Mouse (Mus musculus): ENCODE measurements at regions not wholly inside any gene's neighbourhood (a gene's known extent, or its start where the extent isn't known, plus 50 kb on each side); places are given as distances from the start of the nearest gene placed in this dataset.

GRCm38 (mm10) chr1:92365366-92366075 is 108.1 kb downstream of the Ndufa10 start:
- WGBS: 84% methylated on average over 4 of the region's 4 CpGs
- H3K4me2 ChIP-seq: no peak overlapping the region
- H3K9ac ChIP-seq: no peak overlapping the region

GRCm38 (mm10) chr1:92361677-92362076 is 112.0 kb downstream of the Ndufa10 start:
- 84% methylated on average over 7 of the region's 7 CpGs for WGBS
- no peaks in the 10 kb centered on the region for H3K4me1 ChIP-seq
- no peak overlapping the region for H3K27ac ChIP-seq
- no peak overlapping the region for H3K4me2 ChIP-seq
- H3K27me3 ChIP-seq (replicated peaks): no peaks in the 10 kb centered on the region
- H3K4me3 ChIP-seq (replicated peaks): no peak overlapping the region
- H3K9ac ChIP-seq: no peak overlapping the region
- H3K9me3 ChIP-seq: no peaks in the 10 kb centered on the region
- no peak for ATAC-seq (ENCODE audit: insufficient read depth, low FRiP score, low read depth)
- no peaks in the 10 kb centered on the region for H3K36me3 ChIP-seq

More at GRCm38 (mm10) chr1:92365366-92366075, 108.1 kb downstream of the Ndufa10 start:
- Histone ChIP-seq H3K27ac (no peak overlapping the region), H3K9me3 (no peaks in the 10 kb centered on the region), H3K4me1 (no peaks in the 10 kb centered on the region), H3K36me3 (no peaks in the 10 kb centered on the region), H3K27me3 (replicated peaks) (no peaks in the 10 kb centered on the region), H3K4me3 (replicated peaks) (no peak overlapping the region)
- ATAC-seq (ENCODE audit: insufficient read depth, low FRiP score, low read depth): no peak

DNA sequence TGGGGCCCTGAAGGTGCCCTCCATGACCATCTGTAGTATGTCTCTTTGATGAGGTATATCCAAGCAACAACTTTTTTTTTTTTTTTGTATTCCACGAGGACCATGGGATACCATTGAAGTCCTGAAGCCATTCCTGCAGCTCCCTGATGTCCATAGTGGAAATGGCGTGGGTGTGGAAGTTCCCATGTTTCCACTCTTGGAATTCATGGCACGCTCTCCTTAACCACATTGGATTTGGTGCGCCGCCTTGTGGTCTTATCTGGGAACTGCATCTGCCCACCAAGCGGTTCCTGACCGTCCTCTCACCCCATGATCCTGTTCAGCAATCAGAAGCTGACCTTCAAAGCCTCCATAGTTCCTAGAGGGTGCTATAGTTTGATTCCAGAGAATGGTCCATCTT is 113.4 kb downstream of the Ndufa10 start:
- Histone ChIP-seq H3K27me3 (replicated peaks) (no peaks in the 10 kb centered on the region), H3K27ac (no peak overlapping the region)

DNA sequence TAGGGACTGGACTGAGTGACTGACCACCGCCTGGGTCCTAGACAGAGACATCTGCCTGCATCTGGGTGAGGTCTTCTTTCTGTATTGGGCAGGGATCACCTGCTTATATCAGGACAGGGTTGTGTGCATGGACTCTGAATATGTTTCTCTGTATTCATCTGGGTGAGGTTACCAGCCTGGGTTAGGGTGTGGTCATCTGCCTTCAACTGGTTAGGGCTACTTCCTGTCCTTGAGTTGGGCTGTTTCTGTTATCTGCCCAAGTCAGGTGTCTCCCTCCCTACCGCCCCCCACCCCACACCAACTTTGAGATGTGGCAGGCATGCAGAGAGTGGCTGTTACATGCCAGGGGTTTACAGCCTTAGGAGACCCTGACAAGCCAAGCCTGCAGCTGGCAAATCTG is 114.2 kb downstream of the Ndufa10 start:
- Histone ChIP-seq H3K27me3 (replicated peaks) (no peaks in the 10 kb centered on the region), H3K4me1 (no peaks in the 10 kb centered on the region), H3K4me3 (replicated peaks) (no peak overlapping the region), H3K4me2 (no peak overlapping the region), H3K36me3 (no peaks in the 10 kb centered on the region), H3K9ac (no peak overlapping the region), H3K9me3 (no peaks in the 10 kb centered on the region), H3K27ac (no peak overlapping the region)
- 81% methylated on average over 2 of the region's 2 CpGs for WGBS
- ATAC-seq (ENCODE audit: insufficient read depth, low FRiP score, low read depth): no peak

More for the DNA sequence above, 113.4 kb downstream of the Ndufa10 start:
- no peak overlapping the region for H3K4me3 ChIP-seq (replicated peaks)
- no peaks in the 10 kb centered on the region for H3K9me3 ChIP-seq
- no peak for ATAC-seq (ENCODE audit: insufficient read depth, low FRiP score, low read depth)
- H3K36me3 ChIP-seq: no peaks in the 10 kb centered on the region
- H3K4me2 ChIP-seq: no peak overlapping the region
- whole genome bisulfite sequencing: 19% methylated on average over 7 of the region's 7 CpGs
- no peaks in the 10 kb centered on the region for H3K4me1 ChIP-seq
- H3K9ac ChIP-seq: no peak overlapping the region

DNA sequence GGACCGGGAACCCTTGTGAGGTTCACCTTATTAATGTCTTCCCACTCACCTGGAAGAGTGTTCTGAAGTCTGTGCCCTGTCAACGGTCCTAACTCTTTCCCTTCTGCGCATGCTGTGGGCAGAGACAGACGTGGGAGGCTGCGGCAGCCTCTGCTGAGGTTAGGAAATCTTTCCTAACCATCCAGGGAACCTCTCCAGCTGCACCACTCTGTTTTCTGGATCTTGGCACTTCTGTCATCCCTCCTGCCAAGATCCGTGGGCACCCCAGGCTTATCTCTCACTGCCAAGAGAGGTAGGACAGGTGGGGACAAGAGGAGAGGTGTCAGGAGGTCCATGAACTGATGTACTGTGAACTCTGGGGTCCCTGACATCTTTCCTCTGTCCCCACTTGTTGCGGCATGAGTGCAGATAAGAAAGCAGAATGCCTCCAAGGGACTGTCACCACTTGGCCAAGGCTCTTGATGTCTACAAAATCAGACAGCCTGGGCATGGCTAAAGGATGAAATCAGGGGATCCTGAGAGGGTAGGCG is 114.8 kb downstream of the Ndufa10 start:
- Histone ChIP-seq H3K9me3 (no peaks in the 10 kb centered on the region), H3K4me3 (replicated peaks) (no peak overlapping the region), H3K27ac (no peak overlapping the region), H3K9ac (no peak overlapping the region), H3K36me3 (no peaks in the 10 kb centered on the region), H3K27me3 (replicated peaks) (no peaks in the 10 kb centered on the region), H3K4me2 (no peak overlapping the region), H3K4me1 (no peaks in the 10 kb centered on the region)
- 87% methylated on average over 8 of the region's 8 CpGs for WGBS
- no peak for ATAC-seq (ENCODE audit: insufficient read depth, low FRiP score, low read depth)

DNA sequence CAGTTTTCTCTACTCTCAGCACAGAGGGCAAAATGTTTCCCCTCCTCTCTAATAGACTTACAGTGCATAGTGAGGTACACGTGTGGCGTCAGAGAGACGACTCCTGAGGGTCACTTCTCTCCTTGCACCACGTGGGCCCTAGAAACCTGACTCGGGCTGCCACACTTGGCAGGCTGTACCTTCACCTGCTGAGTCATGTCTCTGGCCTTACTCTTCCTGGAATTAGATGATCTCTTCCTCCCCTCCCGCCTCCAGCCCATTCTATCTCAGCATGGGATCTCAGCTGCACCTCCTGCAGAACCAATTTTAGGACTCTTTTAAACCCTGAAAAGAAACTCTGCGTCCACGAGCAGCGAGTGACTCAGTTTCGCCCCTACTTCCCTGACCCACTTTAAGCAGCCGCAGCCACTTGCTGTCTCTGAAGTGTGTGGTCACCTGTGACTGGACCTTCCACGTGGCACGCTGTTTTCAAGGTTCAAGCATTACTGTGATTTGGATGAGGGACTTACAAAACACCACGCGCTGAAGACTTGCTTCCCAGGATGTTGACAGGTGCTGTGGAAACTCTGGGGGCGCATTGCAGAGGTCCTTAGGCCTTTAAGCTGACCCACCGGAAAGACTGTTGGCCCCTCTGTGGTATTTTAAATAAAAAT is 125.2 kb downstream of the Ndufa10 start:
- Histone ChIP-seq H3K27ac (no peak overlapping the region), H3K4me2 (no peak overlapping the region), H3K9ac (no peak overlapping the region), H3K36me3 (no peaks in the 10 kb centered on the region), H3K27me3 (replicated peaks) (no peaks in the 10 kb centered on the region), H3K9me3 (no peaks in the 10 kb centered on the region), H3K4me1 (no peaks in the 10 kb centered on the region), H3K4me3 (replicated peaks) (no peak overlapping the region)
- no peak for ATAC-seq (ENCODE audit: insufficient read depth, low FRiP score, low read depth)
- WGBS: 58% methylated on average over 17 of the region's 17 CpGs

- no peaks in the 10 kb centered on the region for H3K4me1 ChIP-seq
- H3K27me3 ChIP-seq (replicated peaks): no peaks in the 10 kb centered on the region
- ATAC-seq (ENCODE audit: insufficient read depth, low FRiP score, low read depth): no peak
- H3K27ac ChIP-seq: no peak overlapping the region
- H3K9me3 ChIP-seq: no peaks in the 10 kb centered on the region
- no peak overlapping the region for H3K4me3 ChIP-seq (replicated peaks)
- WGBS: 77% methylated on average over 9 of the region's 9 CpGs
- no peak overlapping the region for H3K4me2 ChIP-seq
- H3K36me3 ChIP-seq: no peaks in the 10 kb centered on the region
- no peak overlapping the region for H3K9ac ChIP-seq
These were observed 126.0 kb downstream of the Ndufa10 start for GRCm38 (mm10) chr1:92347656-92348055.

- H3K9me3 ChIP-seq: no peaks in the 10 kb centered on the region
- no peak overlapping the region for H3K4me3 ChIP-seq (replicated peaks)
- H3K9ac ChIP-seq: no peak overlapping the region
- no peaks in the 10 kb centered on the region for H3K36me3 ChIP-seq
- H3K4me1 ChIP-seq: no peaks in the 10 kb centered on the region
- H3K27ac ChIP-seq: no peak overlapping the region
- no peak overlapping the region for H3K4me2 ChIP-seq
- H3K27me3 ChIP-seq (replicated peaks): no peaks in the 10 kb centered on the region
- 55% methylated on average over 2 of the region's 2 CpGs for WGBS
- no peak for ATAC-seq (ENCODE audit: insufficient read depth, low FRiP score, low read depth)
These were observed 129.9 kb downstream of the Ndufa10 start for GRCm38 (mm10) chr1:92343768-92344167.

- H3K4me1 ChIP-seq: no peaks in the 10 kb centered on the region
- no peaks in the 10 kb centered on the region for H3K27me3 ChIP-seq (replicated peaks)
- H3K9ac ChIP-seq: no peak overlapping the region
- ATAC-seq (ENCODE audit: insufficient read depth, low FRiP score, low read depth): no peak
- no peak overlapping the region for H3K27ac ChIP-seq
- H3K4me2 ChIP-seq: no peak overlapping the region
- WGBS: 81% methylated on average over 5 of the region's 5 CpGs
- no peaks in the 10 kb centered on the region for H3K36me3 ChIP-seq
- H3K4me3 ChIP-seq (replicated peaks): no peak overlapping the region
- H3K9me3 ChIP-seq: no peaks in the 10 kb centered on the region
These were observed 130.5 kb downstream of the Ndufa10 start for GRCm38 (mm10) chr1:92343161-92343598.

DNA sequence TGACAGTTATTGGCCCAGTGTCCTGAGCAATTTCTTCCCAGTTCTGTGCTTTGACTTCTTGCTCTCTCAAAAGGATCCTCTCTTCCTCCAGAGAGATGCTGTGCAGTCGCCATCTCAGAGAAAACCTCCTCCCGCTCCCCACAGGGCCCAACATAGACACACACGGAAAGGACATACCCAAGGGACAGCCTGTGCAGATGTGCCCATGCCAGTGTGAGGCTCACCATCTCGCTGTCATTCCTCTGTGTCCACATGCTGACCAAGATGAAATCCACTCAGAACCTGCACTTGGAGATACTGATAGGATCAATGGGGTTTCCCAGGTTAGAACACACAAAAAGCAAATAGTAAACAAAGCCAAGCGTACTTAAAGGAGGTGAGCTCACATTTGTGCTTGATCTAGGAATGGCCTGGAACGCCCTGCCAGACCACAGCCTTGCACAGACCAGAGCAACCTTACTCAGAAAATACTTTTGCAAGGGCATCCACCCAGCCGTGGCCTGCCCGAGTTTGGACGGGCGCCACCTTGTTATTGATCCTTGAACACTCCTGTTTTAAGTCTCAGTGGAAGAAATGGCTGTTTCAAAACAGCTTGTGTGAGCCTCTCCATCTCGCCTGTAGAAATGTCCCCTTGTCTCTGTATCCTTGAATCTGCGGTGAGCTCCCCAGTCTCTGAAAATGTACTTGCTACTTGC is 131.7 kb downstream of the Ndufa10 start:
- Histone ChIP-seq H3K4me2 (no peak overlapping the region), H3K4me3 (replicated peaks) (no peak overlapping the region), H3K9ac (no peak overlapping the region), H3K36me3 (no peaks in the 10 kb centered on the region), H3K4me1 (no peaks in the 10 kb centered on the region), H3K27ac (no peak overlapping the region), H3K9me3 (no peaks in the 10 kb centered on the region), H3K27me3 (replicated peaks) (no peaks in the 10 kb centered on the region)
- ATAC-seq (ENCODE audit: insufficient read depth, low FRiP score, low read depth): no peak
- WGBS: 78% methylated on average over 12 of the region's 12 CpGs

- H3K36me3 ChIP-seq: no peaks in the 10 kb centered on the region
- no peaks in the 10 kb centered on the region for H3K27me3 ChIP-seq (replicated peaks)
- no peak overlapping the region for H3K4me2 ChIP-seq
- H3K9ac ChIP-seq: no peak overlapping the region
- no peak overlapping the region for H3K4me3 ChIP-seq (replicated peaks)
- WGBS: 45% methylated on average over 7 of the region's 7 CpGs
- H3K4me1 ChIP-seq: no peaks in the 10 kb centered on the region
- ATAC-seq (ENCODE audit: insufficient read depth, low FRiP score, low read depth): no peak
- no peaks in the 10 kb centered on the region for H3K9me3 ChIP-seq
- no peak overlapping the region for H3K27ac ChIP-seq
These were observed 133.0 kb downstream of the Ndufa10 start for GRCm38 (mm10) chr1:92340644-92341043.

DNA sequence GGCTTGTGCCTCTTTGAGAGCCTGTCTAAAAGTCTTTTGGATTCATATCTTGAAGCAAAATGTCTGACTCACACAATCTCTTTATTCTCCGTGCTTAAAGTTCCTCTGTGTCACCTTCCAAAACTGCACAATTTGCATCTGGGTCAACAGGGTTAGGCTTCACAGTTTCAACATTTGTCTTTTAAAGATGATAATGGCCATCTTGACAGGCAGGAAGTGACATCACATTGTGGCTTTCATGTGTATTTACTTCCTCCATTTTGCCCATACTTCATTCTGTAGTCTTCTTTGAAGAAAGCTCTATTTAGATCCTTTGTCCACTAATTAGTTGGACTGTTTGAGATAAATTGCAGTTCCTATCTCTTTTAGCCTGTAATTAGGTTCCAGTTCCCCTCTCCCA is 135.1 kb downstream of the Ndufa10 start:
- no peak overlapping the region for H3K4me2 ChIP-seq
- H3K4me1 ChIP-seq: no peaks in the 10 kb centered on the region
- H3K27ac ChIP-seq: no peak overlapping the region
- WGBS: 73% methylated on average over 1 of the region's 1 CpGs
- H3K27me3 ChIP-seq (replicated peaks): no peaks in the 10 kb centered on the region
- no peak overlapping the region for H3K9ac ChIP-seq
- H3K9me3 ChIP-seq: no peaks in the 10 kb centered on the region
- H3K4me3 ChIP-seq (replicated peaks): no peak overlapping the region
- no peaks in the 10 kb centered on the region for H3K36me3 ChIP-seq
- no peak for ATAC-seq (ENCODE audit: insufficient read depth, low FRiP score, low read depth)
